Mouse (Mus musculus) midbrain, postnatal 0 days (tissue): ENCODE data around the gene Ralgps1. TPM values are rescaled to one million over a fixed set of nuclear protein-coding genes. Genes with fewer than 3 reads are reported as not detected.

Experiments
- ATAC-seq: fragments of 200-750 bp; cut with Nextera tagmentation; 2 replicates; pipeline ENCODE4 v1.8.0; 2017; ENCODE audit warnings: moderate number of reproducible peaks, mild to moderate bottlenecking, moderate TSS enrichment, moderate library complexity; ENCODE audit not compliant: low FRiP score
- DNase-seq: peaks from one replicate; pipeline ENCODE4 v3.0.0-alpha.2; 2015; ENCODE audit warnings: low spot score
- H3K27ac ChIP-seq: fragments of 300-500 bp; sonication (generic); 2 replicates; pipeline ENCODE4 v1.5.1; 2014; ENCODE audit warnings: low read depth, mild to moderate bottlenecking, low read length, mixed read lengths
- H3K27me3 ChIP-seq: fragments of 300-500 bp; sonication (generic); 2 replicates; pipeline ENCODE4 v1.6.1; 2014; ENCODE audit warnings: low read length, control low read depth, mixed read lengths; ENCODE audit not compliant: insufficient read depth
- H3K36me3 ChIP-seq: fragments of 300-500 bp; sonication (generic); 2 replicates; pipeline ENCODE4 v1.6.1; 2014; ENCODE audit warnings: low read length, control low read depth, mixed read lengths; ENCODE audit not compliant: insufficient read depth
- H3K4me1 ChIP-seq: fragments of 300-500 bp; sonication (generic); 2 replicates; pipeline ENCODE4 v1.6.1; 2014; ENCODE audit warnings: mild to moderate bottlenecking, control low read depth, antibody characterized with exemption, low read length, mixed read lengths; ENCODE audit not compliant: insufficient read depth
- H3K4me2 ChIP-seq: fragments of 300-500 bp; sonication (generic); 2 replicates; pipeline ENCODE4 v1.6.1; 2014; ENCODE audit warnings: low read depth, mild to moderate bottlenecking, low read length, mixed read lengths; ENCODE audit not compliant: poor library complexity, severe bottlenecking
- H3K4me3 ChIP-seq: fragments of 300-500 bp; sonication (generic); 2 replicates; pipeline ENCODE4 v1.5.1; 2014; ENCODE audit warnings: low read depth, mild to moderate bottlenecking, low read length, moderate library complexity
- H3K9ac ChIP-seq: fragments of 300-500 bp; sonication (generic); replicated peaks from 2 replicates; pipeline ENCODE4 v1.6.1; 2014; ENCODE audit warnings: mild to moderate bottlenecking, low read length, moderate library complexity, mixed read lengths; ENCODE audit not compliant: poor library complexity, severe bottlenecking
- H3K9me3 ChIP-seq: fragments of 300-500 bp; sonication (generic); 2 replicates; pipeline ENCODE4 v1.6.1; 2016; ENCODE audit warnings: low read length, control low read depth
- CTCF ChIP-seq: IDR thresholded peaks from 2 replicates; pipeline ENCODE4 v1.5.1; 2016; ENCODE audit warnings: antibody characterized with exemption, mild to moderate bottlenecking
- WGBS: fragments of 180-500 bp; shearing (Covaris S2); extraction: QIAGEN DNeasy Blood & Tissue Kit; methylation state at CpG from one replicate; pipeline ENCODE4 v1.1.7; 2014; 5-methylcytosine and 5-hydroxymethylcytosine counted together
- polyA plus RNA-seq: library from polyadenylated mRNA; unstranded; fragments of >200 nt; fragmentation: Nextera tagmentation; extraction: Ambion mirVana; gene quantifications from 2 replicates; pipeline ENCODE4 v1.2.1, GENCODE M21; 2015
- total RNA-seq: library from RNA; depleted of rRNA; stranded (reverse); fragments of >200 nt; gene quantifications from 2 replicates; pipeline ENCODE4 v1.2.3, GENCODE M21; 2014

Gene Ralgps1
- total and polyA plus RNA-seq, 2 experiments from 2014 or later, result 26.4 to 74.6 TPM

- H3K4me2 ChIP-seq, result no peak overlapping the region
- no peaks in the 10 kb centered on the region for H3K4me1 ChIP-seq
- DNase-seq (no peak), ATAC-seq (no peak)
- H3K9me3 ChIP-seq, result no peaks in the 10 kb centered on the region
- H3K9ac ChIP-seq, result no peak overlapping the region
- no peaks in the 10 kb centered on the region for H3K27me3 ChIP-seq
- WGBS, result 92% methylated on average over 11 of the region's 11 CpGs
- H3K4me3 ChIP-seq, result no peak overlapping the region
- no peak overlapping the region for H3K27ac ChIP-seq
- peaks cover 7% of the 10 kb centered on the region; the same call in 1 of the 2 replicates for H3K36me3 ChIP-seq
- no peak for TF ChIP-seq CTCF
Observed at GRCm38 (mm10) chr2:33228077-33228476, 143.2 kb downstream of the Ralgps1 start.

- no peak overlapping the region for H3K4me2 ChIP-seq
- ATAC-seq (no peak), DNase-seq (no peak)
- peaks cover 12% of the 10 kb centered on the region; the same call in 1 of the 2 replicates for H3K36me3 ChIP-seq
- no peak for TF ChIP-seq CTCF
- H3K9ac ChIP-seq, result no peak overlapping the region
- no peaks in the 10 kb centered on the region for H3K27me3 ChIP-seq
- no peaks in the 10 kb centered on the region for H3K4me1 ChIP-seq
- H3K9me3 ChIP-seq, result no peaks in the 10 kb centered on the region
- 93% methylated on average over 7 of the region's 7 CpGs for WGBS
- no peak overlapping the region for H3K4me3 ChIP-seq
- H3K27ac ChIP-seq, result no peak overlapping the region
Observed at GRCm38 (mm10) chr2:33225921-33226320, 145.4 kb downstream of the Ralgps1 start.

- no peak for ATAC-seq
- Histone ChIP-seq H3K4me2 (no peak overlapping the region), H3K36me3 (0 out of 2 replicates have a peak, but pooled peaks cover 8% of the 10 kb centered on the region), H3K9me3 (no peaks in the 10 kb centered on the region), H3K27me3 (no peaks in the 10 kb centered on the region), H3K4me3 (no peak overlapping the region), H3K4me1 (no peaks in the 10 kb centered on the region), H3K27ac (no peak overlapping the region), H3K9ac (no peak overlapping the region)
- DNase-seq, result no peak
- 76% methylated on average over 10 of the region's 10 CpGs for WGBS
- no peak for TF ChIP-seq CTCF
Observed at GRCm38 (mm10) chr2:33223656-33224358, 147.5 kb downstream of the Ralgps1 start.

GRCm38 (mm10) chr2:33222480-33222879 is 148.8 kb downstream of the Ralgps1 start:
- H3K4me1 ChIP-seq, result no peaks in the 10 kb centered on the region
- no peak for DNase-seq
- H3K4me2 ChIP-seq, result no peak overlapping the region
- H3K36me3 ChIP-seq, result 0 out of 2 replicates have a peak, but pooled peaks cover 6% of the 10 kb centered on the region
- no peak overlapping the region for H3K4me3 ChIP-seq
- no peak for TF ChIP-seq CTCF
- no peak for ATAC-seq
- H3K9me3 ChIP-seq, result no peaks in the 10 kb centered on the region
- 80% methylated on average over 6 of the region's 6 CpGs for WGBS
- no peak overlapping the region for H3K27ac ChIP-seq
- no peak overlapping the region for H3K9ac ChIP-seq
- H3K27me3 ChIP-seq, result no peaks in the 10 kb centered on the region

GRCm38 (mm10) chr2:33221339-33221900 is 149.9 kb downstream of the Ralgps1 start:
- Histone ChIP-seq H3K27ac (no peak overlapping the region), H3K4me1 (0 out of 2 replicates have a peak, but pooled peaks cover 3% of the 10 kb centered on the region), H3K9me3 (no peaks in the 10 kb centered on the region), H3K4me2 (no peak overlapping the region), H3K36me3 (0 out of 2 replicates have a peak, but pooled peaks cover 5% of the 10 kb centered on the region), H3K4me3 (no peak overlapping the region), H3K9ac (no peak overlapping the region), H3K27me3 (no peaks in the 10 kb centered on the region)
- TF ChIP-seq CTCF, result no peak
- DNase-seq (no peak), ATAC-seq (no peak)
- 90% methylated on average over 11 of the region's 11 CpGs for WGBS

GRCm38 (mm10) chr2:33220674-33221338 is 150.5 kb downstream of the Ralgps1 start:
- 0 out of 2 replicates have a peak, but pooled peaks cover 5% of the 10 kb centered on the region for H3K36me3 ChIP-seq
- TF ChIP-seq CTCF, result no peak
- WGBS, result 91% methylated on average over 10 of the region's 10 CpGs

More at GRCm38 (mm10) chr2:33220674-33221338, 150.5 kb downstream of the Ralgps1 start:
- Histone ChIP-seq H3K27ac (no peak overlapping the region), H3K27me3 (no peaks in the 10 kb centered on the region), H3K4me2 (no peak overlapping the region), H3K4me3 (no peak overlapping the region), H3K9ac (no peak overlapping the region), H3K9me3 (no peaks in the 10 kb centered on the region), H3K4me1 (peaks cover 8% of the 10 kb centered on the region; the same call in 1 of the 2 replicates)
- ATAC-seq (no peak), DNase-seq (no peak)
